Comparison of ENCODE assay signal across 8 mouse cellular contexts in the genomic region with DNA sequence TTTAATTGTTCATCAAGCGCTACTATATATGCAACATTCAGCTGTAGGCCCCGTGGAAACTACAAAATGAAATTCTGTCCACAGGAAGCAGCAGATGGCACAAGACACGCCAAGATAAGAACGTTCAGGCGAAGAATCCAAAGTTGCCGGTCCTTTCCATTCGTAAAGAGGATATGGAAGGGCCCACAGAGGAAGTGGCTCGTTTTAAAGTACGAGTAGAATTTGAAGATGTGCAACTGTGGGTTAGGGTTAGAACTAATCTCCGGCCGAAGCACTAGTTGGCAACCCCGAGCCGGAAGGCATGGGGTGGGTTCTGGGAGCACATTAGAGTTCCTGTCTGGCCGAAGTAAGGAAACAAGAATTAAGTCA. TPM values are rescaled to one million over a fixed set of nuclear protein-coding genes. Genes with fewer than 3 reads are reported as not detected.
DNase-seq lines count a peak whose midpoint lies in the region; ATAC-seq lines count a peak whose summit lies in the region.

No protein-coding gene starts in this region.

- ATAC-seq in lung, embryonic 15.5 days (ENCODE audit: borderline replicate concordance, extremely low read depth, low FRiP score, low TSS enrichment) = no peak
- no peak for ATAC-seq in hindbrain, embryonic 14.5 days (ENCODE audit: low FRiP score)

- peak overlapping the region; percentile 95 for H3K9ac ChIP-seq in lung, embryonic 15.5 days
- H3K9ac ChIP-seq in hindbrain, embryonic 14.5 days = peak overlapping the region; percentile 94

- no peak for DNase-seq in lung, postnatal 4 days
- peak; percentile 51 for DNase-seq in c-Kit-positive CD71-positive TER-119-negative erythroid progenitor cells, embryonic 14.5 days (ENCODE audit: low read depth)
- DNase-seq in hindbrain, embryonic 14.5 days (ENCODE audit: low spot score) = no peak
- DNase-seq in midbrain, embryonic 10.5 days (ENCODE audit: low spot score) = no peak
- no peak for DNase-seq in gastrocnemius, adult 8-10 months (ENCODE audit: low spot score in 2 of 2)
- DNase-seq in yolk sac, embryonic 10.5 days (ENCODE audit: low spot score) = no peak
- no peak for DNase-seq in gastrocnemius, postnatal 14 days

- H3K27ac ChIP-seq in lung, embryonic 15.5 days = peak overlapping the region; percentile 92
- H3K27ac ChIP-seq in hindbrain, embryonic 14.5 days = peak overlapping the region; percentile 93
- H3K27ac ChIP-seq in midbrain, embryonic 10.5 days (replicated peaks) = peak overlapping the region; percentile 97

- peak overlapping the region; percentile 84 for H3K4me3 ChIP-seq in lung, embryonic 15.5 days
- H3K4me3 ChIP-seq in hindbrain, embryonic 14.5 days (replicated peaks; ENCODE audit: low read length) = peak overlapping the region; percentile 95
- H3K4me3 ChIP-seq in midbrain, embryonic 10.5 days = peak overlapping the region; percentile 87

- H3K9me3 ChIP-seq in lung, embryonic 15.5 days = no peaks in the 10 kb centered on the region
- no peaks in the 10 kb centered on the region for H3K9me3 ChIP-seq in hindbrain, embryonic 14.5 days (ENCODE audit: control insufficient read depth, low read length)
- no peaks in the 10 kb centered on the region; the same call in 1 of the 2 replicates for H3K9me3 ChIP-seq in midbrain, embryonic 10.5 days (replicated peaks)

- intact Hi-C loops in gastrocnemius, postnatal 14 days (cut with DNase I; ENCODE audit: low total_unique reads) = no loop called here

- H3K36me3 ChIP-seq in lung, embryonic 15.5 days = peaks cover 25% of the 10 kb centered on the region
- H3K36me3 ChIP-seq in hindbrain, embryonic 14.5 days (replicated peaks; ENCODE audit: control insufficient read depth, insufficient read depth) = peaks cover 18% of the 10 kb centered on the region
- peaks cover 38% of the 10 kb centered on the region for H3K36me3 ChIP-seq in midbrain, embryonic 10.5 days

- no peaks in the 10 kb centered on the region for H3K27me3 ChIP-seq in lung, embryonic 15.5 days
- no peaks in the 10 kb centered on the region for H3K27me3 ChIP-seq in hindbrain, embryonic 14.5 days (ENCODE audit: control insufficient read depth, insufficient read depth, low read length)
- H3K27me3 ChIP-seq in midbrain, embryonic 10.5 days (ENCODE audit: low read depth, poor library complexity, severe bottlenecking) = no peaks in the 10 kb centered on the region

- under 1% methylated on average over 14 of the region's 14 CpGs for WGBS in lung, embryonic 15.5 days
- 2% methylated on average over 14 of the region's 14 CpGs for WGBS in hindbrain, embryonic 14.5 days
- WGBS in midbrain, embryonic 10.5 days = 2% methylated on average over 14 of the region's 14 CpGs

- peak overlapping the region; percentile 70 for H3K4me2 ChIP-seq in lung, embryonic 15.5 days
- H3K4me2 ChIP-seq in hindbrain, embryonic 14.5 days (replicated peaks) = peak overlapping the region; percentile 75

- H3K4me1 ChIP-seq in lung, embryonic 15.5 days = peaks cover 18% of the 10 kb centered on the region
- H3K4me1 ChIP-seq in hindbrain, embryonic 14.5 days (replicated peaks; ENCODE audit: control insufficient read depth, insufficient read depth, low read length) = peaks cover 8% of the 10 kb centered on the region; the same call in 1 of the 2 replicates
- H3K4me1 ChIP-seq in midbrain, embryonic 10.5 days = peaks cover 18% of the 10 kb centered on the region

RNA-seq across cellular contexts. Expression of gene Ddx23, which starts 0.5 kb away (rescaled TPM):
- polyA plus RNA-seq in lung, embryonic 15.5 days (2015; fragmentation: Nextera tagmentation; extraction: Ambion mirVana) = 22.5 and 22.9 TPM in 2 replicates
- polyA plus RNA-seq in hindbrain, embryonic 14.5 days (2014; fragmentation: Nextera tagmentation; extraction: Ambion mirVana) = 22.5 and 24.2 TPM in 2 replicates
- polyA plus RNA-seq in midbrain, embryonic 10.5 days (2016; fragmentation: Nextera tagmentation; extraction: Ambion mirVana) = 27.2 and 30.8 TPM in 2 replicates
- 10 to 100 TPM; 54.0 to 72.3 (median 63.4) TPM for total RNA-seq in gastrocnemius, adult 8-10 months (2022)
- total RNA-seq in gastrocnemius, postnatal 14 days (2021) = 10 to 100 TPM; 45.1 to 48.1 TPM

RNA-seq across cellular contexts. Expression of gene Rnd1, which starts 15.1 kb away (rescaled TPM):
- polyA plus RNA-seq in lung, embryonic 15.5 days (2015; fragmentation: Nextera tagmentation; extraction: Ambion mirVana) = 0.63 and 0.92 TPM in 2 replicates
- polyA plus RNA-seq in hindbrain, embryonic 14.5 days (2014; fragmentation: Nextera tagmentation; extraction: Ambion mirVana) = 6.0 and 6.1 TPM in 2 replicates
- 7.1 and 9.8 TPM in 2 replicates for polyA plus RNA-seq in midbrain, embryonic 10.5 days (2016; fragmentation: Nextera tagmentation; extraction: Ambion mirVana)
- total RNA-seq in gastrocnemius, adult 8-10 months (2022) = 1 to 10 TPM; 1.0 to 2.3 (median 1.1) TPM
- total RNA-seq in gastrocnemius, postnatal 14 days (2021) = 1 to 10 TPM in 1 of 2 experiments, under 1 TPM in 1; 0.40 to 1.2 TPM

RNA-seq across cellular contexts. Expression of gene Cacnb3, which starts 31.5 kb away (rescaled TPM):
- polyA plus RNA-seq in lung, embryonic 15.5 days (2015; fragmentation: Nextera tagmentation; extraction: Ambion mirVana) = 26.7 and 27.2 TPM in 2 replicates
- polyA plus RNA-seq in hindbrain, embryonic 14.5 days (2014; fragmentation: Nextera tagmentation; extraction: Ambion mirVana) = 98.3 and 101 TPM in 2 replicates
- 36.1 and 50.9 TPM in 2 replicates for polyA plus RNA-seq in midbrain, embryonic 10.5 days (2016; fragmentation: Nextera tagmentation; extraction: Ambion mirVana)
- total RNA-seq in gastrocnemius, adult 8-10 months (2022) = 1 to 10 TPM in 2 of 4 experiments, under 1 TPM in 2; 0.78 to 1.1 (median 1.0) TPM
- 1 to 10 TPM; 6.6 to 9.5 TPM for total RNA-seq in gastrocnemius, postnatal 14 days (2021)

RNA-seq across cellular contexts. Expression of gene Ccdc65, which starts 45.8 kb away (rescaled TPM):
- polyA plus RNA-seq in lung, embryonic 15.5 days (2015; fragmentation: Nextera tagmentation; extraction: Ambion mirVana) = 2.1 and 2.8 TPM in 2 replicates
- polyA plus RNA-seq in hindbrain, embryonic 14.5 days (2014; fragmentation: Nextera tagmentation; extraction: Ambion mirVana) = 5.6 and 6.6 TPM in 2 replicates
- 1.3 and 1.5 TPM in 2 replicates for polyA plus RNA-seq in midbrain, embryonic 10.5 days (2016; fragmentation: Nextera tagmentation; extraction: Ambion mirVana)
- not detected for total RNA-seq in gastrocnemius, adult 8-10 months (2022)
- total RNA-seq in gastrocnemius, postnatal 14 days (2021) = not detected

RNA-seq across cellular contexts. Expression of gene Adcy6, which starts 52.3 kb away (rescaled TPM):
- polyA plus RNA-seq in lung, embryonic 15.5 days (2015; fragmentation: Nextera tagmentation; extraction: Ambion mirVana) = 22.4 and 23.2 TPM in 2 replicates
- 8.4 and 11.0 TPM in 2 replicates for polyA plus RNA-seq in hindbrain, embryonic 14.5 days (2014; fragmentation: Nextera tagmentation; extraction: Ambion mirVana)
- polyA plus RNA-seq in midbrain, embryonic 10.5 days (2016; fragmentation: Nextera tagmentation; extraction: Ambion mirVana) = 11.8 and 12.1 TPM in 2 replicates
- total RNA-seq in gastrocnemius, adult 8-10 months (2022) = 10 to 100 TPM; 13.4 to 21.4 (median 19.1) TPM
- 10 to 100 TPM; 33.1 to 36.4 TPM for total RNA-seq in gastrocnemius, postnatal 14 days (2021)
